In the genomic region with DNA sequence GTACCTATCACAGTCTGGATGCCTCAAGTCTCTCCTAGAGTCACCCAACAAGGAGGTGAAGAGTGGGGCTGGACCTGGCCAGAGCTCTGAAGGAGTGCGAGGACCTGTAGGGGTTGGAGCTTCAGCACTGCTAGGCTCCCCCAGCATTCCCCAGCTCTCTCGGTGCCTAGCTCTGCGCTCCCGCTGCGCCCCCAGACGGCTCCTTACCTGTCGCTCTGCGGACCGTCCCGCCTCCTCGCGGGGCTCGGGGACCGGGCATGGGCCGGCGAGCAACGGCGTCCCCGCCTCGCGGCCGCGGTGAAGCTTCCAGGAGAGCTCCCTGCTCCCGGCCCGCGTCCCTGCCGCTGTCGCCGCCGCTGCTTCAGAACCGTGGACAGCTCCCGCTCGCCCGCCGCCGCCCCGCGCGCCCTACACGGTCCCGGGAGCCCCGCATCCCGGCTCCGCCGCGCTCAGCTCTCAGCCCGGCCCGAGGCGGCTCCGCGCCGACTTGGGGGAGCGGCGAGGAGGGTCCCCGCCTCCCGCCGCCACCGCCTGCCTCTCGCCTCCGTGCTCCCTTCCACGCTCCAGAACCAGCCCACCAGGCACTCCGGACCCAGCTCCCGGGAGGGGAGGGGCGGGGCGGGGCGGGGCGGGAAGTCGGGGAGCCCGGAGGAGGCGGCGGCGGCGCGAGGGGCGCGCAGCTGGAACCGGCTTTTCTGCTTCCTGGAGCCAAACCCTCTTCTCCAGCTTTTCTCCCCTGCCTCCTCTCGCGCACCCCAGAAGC, we compare ENCODE assay signal across 8 mouse cellular contexts. TPM values are rescaled to one million over a fixed set of nuclear protein-coding genes. Genes with fewer than 3 reads are reported as not detected.
DNase-seq lines count a peak whose midpoint lies in the region; ATAC-seq and TF ChIP-seq lines count a peak whose summit lies in the region.

A gene (minus strand): TSS at position 513 of the 763 bp plus-strand sequence.

- H3K4me1 ChIP-seq in ES-Bruce4 (ENCODE audit: control insufficient read depth, insufficient read depth, low read length): no peaks in the 10 kb centered on the region
- peaks cover 11% of the 10 kb centered on the region; the same call in 1 of the 2 replicates for H3K4me1 ChIP-seq in forebrain, embryonic 13.5 days

- peak within 1 kb of the TSS; percentile 50 for H3K4me3 ChIP-seq in ES-Bruce4 (ENCODE audit: low read depth, low read length)
- H3K4me3 ChIP-seq in forebrain, embryonic 13.5 days: peak within 1 kb of the TSS; percentile 58

- peak within 1 kb of the TSS; percentile 28 for H3K9ac ChIP-seq in ES-Bruce4 (ENCODE audit: low read depth, poor library complexity, severe bottlenecking)
- H3K9ac ChIP-seq in forebrain, embryonic 13.5 days: peak within 1 kb of the TSS; percentile 62

- no peaks in the 10 kb centered on the region for H3K9me3 ChIP-seq in ES-Bruce4 (replicated peaks; ENCODE audit: control insufficient read depth, insufficient read depth, low read length, poor library complexity, severe bottlenecking)
- no peaks in the 10 kb centered on the region for H3K9me3 ChIP-seq in forebrain, embryonic 13.5 days (replicated peaks)

- peak; percentile 46 for DNase-seq in c-Kit-positive CD71-negative TER-119-negative erythroid progenitor cells, embryonic 14.5 days (ENCODE audit: low read depth)
- DNase-seq in heart, postnatal 25 days (ENCODE audit: low spot score): peak; percentile 3
- DNase-seq in layer of hippocampus, postnatal 10 days (ENCODE audit: low spot score in 2 of 2): peak; percentile 69 to 79
- peak; percentile 82 for DNase-seq in lung, postnatal 10 days
- DNase-seq in retina, embryonic 14.5 days (ENCODE audit: low spot score): peak; percentile 78
- DNase-seq in thymus, postnatal 4 days: peak; percentile 88

- intact Hi-C loops in heart, postnatal 25 days (cut with DNase I): no loop called here

- WGBS in forebrain, embryonic 13.5 days: under 1% methylated on average over 50 of the region's 79 CpGs

- TF ChIP-seq EP300 in ES-Bruce4 (IDR thresholded peaks at IDR 0.05; ENCODE audit: insufficient read depth, low read depth, low read length): no peak

- no peak within 1 kb of the TSS for H3K27ac ChIP-seq in ES-Bruce4 (ENCODE audit: insufficient read depth, low read length)
- H3K27ac ChIP-seq in forebrain, embryonic 13.5 days: no peak within 1 kb of the TSS

- no peaks in the 10 kb centered on the region for H3K36me3 ChIP-seq in ES-Bruce4 (ENCODE audit: control insufficient read depth, insufficient read depth, low read length, poor library complexity, severe bottlenecking)
- H3K36me3 ChIP-seq in forebrain, embryonic 13.5 days (ENCODE audit: poor library complexity, severe bottlenecking): no peaks in the 10 kb centered on the region

- peaks cover 2% of the 10 kb centered on the region; the same call in 1 of the 2 replicates for H3K27me3 ChIP-seq in ES-Bruce4 (ENCODE audit: control insufficient read depth, insufficient read depth, low read length, poor library complexity, severe bottlenecking)
- H3K27me3 ChIP-seq in forebrain, embryonic 13.5 days: peaks cover 65% of the 10 kb centered on the region

- TF ChIP-seq CTCF in ES-Bruce4 (IDR thresholded peaks at IDR 0.05; ENCODE audit: low read depth, low read length): no peak

- ATAC-seq in forebrain, embryonic 13.5 days: peak; percentile 86

- H3K4me2 ChIP-seq in forebrain, embryonic 13.5 days: peak within 1 kb of the TSS; percentile 83

- no peak for TF ChIP-seq POLR2A in ES-Bruce4 (IDR thresholded peaks at IDR 0.05; ENCODE audit: insufficient read depth, low read length)

RNA-seq across cellular contexts. Expression of the gene that starts here (rescaled TPM):
- polyA plus RNA-seq in ES-Bruce4 (2011; ENCODE audit: insufficient read depth, insufficient read length, low read depth, missing spikeins): 0.67 TPM in 1 of 2 replicates, not detected in the other
- 0.72 and 1.4 TPM in 2 replicates for polyA plus RNA-seq in forebrain, embryonic 13.5 days (2015; fragmentation: Nextera tagmentation; extraction: Ambion mirVana)
- not detected for total RNA-seq in heart, postnatal 25 days (2021)
- 10 to 100 TPM in 1 of 2 experiments, 1 to 10 TPM in 1; 9.2 to 10.7 TPM for total RNA-seq in layer of hippocampus, postnatal 10 days (2021)

Comparison
In these comparisons a context has a peak if more than half of its experiments do, and no peak if none do; other contexts are left out.
1. RNA of the gene that starts here (total RNA-seq): 9.2 to 10.7 TPM in layer of hippocampus, postnatal 10 days; not detected in heart, postnatal 25 days; every median in the first group is over 10 times any median in the second.
2. Peak in DNase-seq in heart, postnatal 25 days; RNA of the gene not detected or under 1 TPM.
3. DNase-seq: peak in every context shown above with its lines; median percentile 88 in thymus, postnatal 4 days; 82 in lung, postnatal 10 days; 78 in retina, embryonic 14.5 days; 74 in layer of hippocampus, postnatal 10 days; 46 in c-Kit-positive CD71-negative TER-119-negative erythroid progenitor cells, embryonic 14.5 days; 3 in heart, postnatal 25 days.